Mouse (Mus musculus) liver, embryonic 14.5 days (tissue): ENCODE measurements around the gene Zfp963.

ENCODE experiments used
- CTCF ChIP-seq: IDR thresholded peaks from 2 replicates; pipeline ENCODE4 v1.5.1; 2016; ENCODE audit warnings: antibody characterized with exemption, low read depth, control low read depth
- EP300 ChIP-seq: IDR thresholded peaks from 2 replicates; pipeline ENCODE4 v1.6.1; 2016; ENCODE audit warnings: antibody characterized with exemption, low read depth

DNA sequence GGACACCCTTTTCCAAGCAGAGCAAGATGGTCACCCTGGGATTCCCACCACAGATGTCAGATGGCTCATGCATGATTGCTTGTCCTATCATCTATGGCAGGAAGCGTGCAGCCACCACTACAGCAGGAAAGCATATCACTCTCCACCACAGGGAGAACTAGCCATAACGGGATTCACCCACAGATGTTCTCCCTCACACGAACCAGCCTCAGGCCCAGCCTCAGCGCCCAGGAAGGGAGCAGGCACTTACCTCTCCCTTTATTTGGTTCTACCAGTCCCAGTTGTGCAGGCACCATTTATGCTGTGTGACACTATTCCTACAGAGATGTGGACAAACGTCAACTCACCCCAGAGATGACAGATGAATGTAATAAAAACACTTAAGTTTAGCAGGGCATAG lies 39.3 kb upstream of the Zfp963 start:
- TF ChIP-seq CTCF, result no peak
- TF ChIP-seq EP300, result peak; percentile 20; the same call in 1 of the 2 replicates
